Comparison of ENCODE assay signal across 14 mouse cellular contexts in the genomic region with DNA sequence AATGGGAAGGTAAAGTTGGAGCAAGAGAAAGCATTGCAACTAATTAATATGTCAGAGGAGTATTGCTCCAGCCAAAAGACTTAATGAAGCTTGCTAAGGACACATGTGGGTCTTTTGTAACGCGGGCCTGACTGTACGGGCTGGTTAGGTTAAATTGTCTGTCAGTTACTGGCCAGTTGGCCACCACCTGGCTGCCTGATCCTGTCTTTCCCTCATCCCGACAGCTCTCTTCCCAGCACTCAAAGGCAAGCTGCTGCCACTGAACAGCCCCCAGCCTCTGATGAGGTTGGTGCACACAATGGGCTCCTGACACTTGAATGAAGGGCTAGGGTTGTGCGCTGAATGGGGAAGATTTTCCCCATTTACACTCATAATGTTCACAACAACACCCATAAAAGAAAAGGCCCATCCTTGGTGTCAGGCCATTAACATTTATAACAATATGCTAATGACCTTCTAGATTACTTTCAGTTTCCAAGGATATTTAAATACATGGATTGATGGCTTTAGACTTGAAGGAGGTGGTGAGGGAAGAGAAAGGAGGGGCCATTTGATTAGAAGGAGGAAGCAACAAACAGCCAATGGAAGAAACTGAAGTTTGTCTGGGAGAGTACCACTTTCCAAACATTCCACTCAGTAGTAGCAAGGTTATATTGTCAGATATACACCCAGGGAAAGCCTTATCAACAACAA. TPM values are rescaled to one million over a fixed set of nuclear protein-coding genes. Genes with fewer than 3 reads are reported as not detected.
DNase-seq lines count a peak whose midpoint lies in the region; ATAC-seq lines count a peak whose summit lies in the region.
"Had no signal": no experiment of that assay in that cellular context is flagged by ENCODE, and none has a peak within 500 bp of the region (broad histone marks: within the 10 kb centered on the region; RNA-seq: fewer than 3 reads in every experiment).

No protein-coding gene starts in this region.

- H3K36me3 ChIP-seq in forebrain, embryonic 13.5 days (ENCODE audit: poor library complexity, severe bottlenecking), result no peaks in the 10 kb centered on the region
- H3K36me3 ChIP-seq in neural tube, embryonic 14.5 days (ENCODE audit: control insufficient read depth, insufficient read depth, low read length), result no peaks in the 10 kb centered on the region
- H3K36me3 ChIP-seq: G1E had no signal

- no peak overlapping the region for H3K4me3 ChIP-seq in forebrain, embryonic 13.5 days
- H3K4me3 ChIP-seq in neural tube, embryonic 14.5 days (ENCODE audit: low read depth, low read length), result no peak overlapping the region
- H3K4me3 ChIP-seq: left cerebral cortex, adult 2 months had no signal

- intact Hi-C loops in gastrocnemius, postnatal 14 days (cut with DNase I; ENCODE audit: low total_unique reads), result no loop called here

- peaks cover 22% of the 10 kb centered on the region for H3K4me1 ChIP-seq in forebrain, embryonic 13.5 days
- no peaks in the 10 kb centered on the region for H3K4me1 ChIP-seq in neural tube, embryonic 14.5 days (ENCODE audit: control insufficient read depth, insufficient read depth, low read length)

- no peaks in the 10 kb centered on the region for H3K9me3 ChIP-seq in forebrain, embryonic 13.5 days (replicated peaks)
- H3K9me3 ChIP-seq in neural tube, embryonic 14.5 days (ENCODE audit: control insufficient read depth, low read length), result no peaks in the 10 kb centered on the region
- H3K9me3 ChIP-seq: G1E had no signal

- 10% methylated on average over 5 of the region's 5 CpGs for WGBS in forebrain, embryonic 13.5 days
- 9% methylated on average over 5 of the region's 5 CpGs for WGBS in neural tube, embryonic 14.5 days

- H3K27me3 ChIP-seq in forebrain, embryonic 13.5 days, result no peaks in the 10 kb centered on the region
- no peaks in the 10 kb centered on the region for H3K27me3 ChIP-seq in neural tube, embryonic 14.5 days (ENCODE audit: control insufficient read depth, insufficient read depth, low read length)

- ATAC-seq in forebrain, embryonic 13.5 days, result peak; percentile 99
- ATAC-seq in neural tube, embryonic 14.5 days (ENCODE audit: low read depth), result peak; percentile 92

- H3K4me2 ChIP-seq in forebrain, embryonic 13.5 days, result peak overlapping the region; percentile 24
- no peak overlapping the region for H3K4me2 ChIP-seq in neural tube, embryonic 14.5 days (ENCODE audit: low read depth, low read length)
- H3K4me2 ChIP-seq: liver, embryonic 11.5 days had no signal

- peak overlapping the region; percentile 82 for H3K27ac ChIP-seq in forebrain, embryonic 13.5 days
- no peak overlapping the region; the same call in 1 of the 2 replicates for H3K27ac ChIP-seq in neural tube, embryonic 14.5 days (ENCODE audit: low read depth, low read length)
- H3K27ac ChIP-seq: left cerebral cortex, adult 2 months; macrophage had no signal

- peak; percentile 18 for DNase-seq in cerebellum, adult 9-11 months
- DNase-seq in cerebellum, adult 11 months, result no peak
- peak; percentile 72 for DNase-seq in mesoderm, embryonic 11.5 days (ENCODE audit: low read depth, low spot score)
- no peak for DNase-seq in adrenal gland, adult 18-20 months (ENCODE audit: low spot score in 2 of 2)
- no peak for DNase-seq in kidney, adult 18-20 months
- DNase-seq in gastrocnemius, postnatal 14 days, result no peak
- DNase-seq: adrenal gland, adult 2 months; gastrocnemius, postnatal 25 days had no signal

- H3K9ac ChIP-seq in forebrain, embryonic 13.5 days, result no peak overlapping the region
- H3K9ac ChIP-seq in neural tube, embryonic 14.5 days (replicated peaks; ENCODE audit: low read depth, low read length), result no peak overlapping the region

RNA-seq across cellular contexts. Expression of a gene that starts 57.4 kb away (rescaled TPM):
- 86.5 and 88.2 TPM in 2 replicates for polyA plus RNA-seq in forebrain, embryonic 13.5 days (2015; fragmentation: Nextera tagmentation; extraction: Ambion mirVana)
- polyA plus RNA-seq in neural tube, embryonic 14.5 days (2014; fragmentation: Nextera tagmentation; extraction: Ambion mirVana), result 17.0 and 17.6 TPM in 2 replicates
- total RNA-seq in adrenal gland, adult 18-20 months (2021), result 1 to 10 TPM in 1 of 2 experiments, under 1 TPM in 1; 0.73 to 1.1 TPM
- total RNA-seq in gastrocnemius, postnatal 14 days (2021), result 1 to 10 TPM; 1.7 to 2.0 TPM
- polyA plus RNA-seq: G1E, macrophage had no signal

Comparison
In these comparisons a context has a peak if more than half of its experiments do, and no peak if none do; other contexts are left out.
1. DNase-seq: peak in cerebellum, adult 9-11 months (single experiment) and mesoderm, embryonic 11.5 days (single experiment); none in cerebellum, adult 11 months (single experiment), adrenal gland, adult 18-20 months (0 of 2), kidney, adult 18-20 months (single experiment) and gastrocnemius, postnatal 14 days (single experiment).